Mouse (Mus musculus): ENCODE results near the gene Shisa4. TPM values are rescaled to one million over a fixed set of nuclear protein-coding genes. Genes with fewer than 3 reads are reported as not detected.

The Shisa4 gene
- total and polyA plus RNA-seq, 2 experiments from 2014 or later, result 160 to 165 TPM

DNA sequence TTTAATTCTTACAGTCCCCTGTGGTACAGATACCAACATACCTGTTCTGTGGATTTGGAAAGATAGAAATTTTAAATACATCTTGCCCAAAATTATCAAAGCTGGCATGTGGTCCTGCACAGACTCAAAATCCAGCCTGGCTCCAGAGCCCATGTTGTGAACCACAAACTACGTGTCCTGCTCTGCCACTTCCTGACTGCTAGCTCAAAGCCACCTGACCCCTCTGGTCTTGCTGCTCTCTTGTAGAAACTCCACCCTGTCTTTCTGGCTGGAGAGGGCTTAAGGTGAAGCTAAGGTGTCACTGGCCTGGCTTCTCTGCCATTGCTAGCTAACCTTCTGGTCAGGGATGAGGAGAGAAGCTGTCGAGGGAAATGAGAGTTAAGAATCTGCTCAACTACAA lies 4.0 kb upstream of the Shisa4 start:
- Histone ChIP-seq H3K36me3 (ENCODE audit: insufficient read depth, low read length) (peaks cover 13% of the 10 kb centered on the region), H3K4me2 (ENCODE audit: low read depth, low read length) (no peak overlapping the region), H3K27ac (no peak overlapping the region), H3K9ac (replicated peaks; ENCODE audit: low read length) (no peak overlapping the region), H3K4me1 (ENCODE audit: insufficient read depth, low read length) (peaks cover 7% of the 10 kb centered on the region; the same call in 1 of the 2 replicates), H3K27me3 (ENCODE audit: insufficient read depth, low read length) (no peaks in the 10 kb centered on the region), H3K9me3 (ENCODE audit: low read length) (no peaks in the 10 kb centered on the region), H3K4me3 (ENCODE audit: low read length) (no peak overlapping the region)
- TF ChIP-seq CTCF (IDR thresholded peaks at IDR 0.05; ENCODE audit: low read depth), result no peak
- WGBS, result 59% methylated on average over 2 of the region's 2 CpGs
- DNase-seq (ENCODE audit: low spot score), result no peak
- no peak for ATAC-seq

DNA sequence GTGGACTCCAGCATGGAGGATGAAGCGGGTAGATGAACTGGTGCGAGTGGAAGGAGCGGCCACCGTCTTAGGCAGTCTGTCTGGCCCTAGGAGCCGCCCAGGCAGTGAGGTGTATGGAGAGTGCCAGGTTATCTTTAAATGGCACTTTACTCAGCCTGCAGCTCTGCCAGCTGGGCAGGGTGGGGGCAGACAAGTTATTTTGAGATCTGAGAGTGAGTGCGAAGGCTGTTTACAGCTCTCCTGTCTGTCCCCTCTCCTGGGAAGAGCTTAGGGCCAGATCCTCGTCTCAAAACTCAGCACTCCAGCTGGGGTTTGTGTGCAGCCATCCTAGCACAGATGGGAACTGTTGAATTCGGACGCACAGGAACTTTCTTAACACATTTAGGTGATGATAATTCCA lies 3.5 kb upstream of the Shisa4 start:
- DNase-seq (ENCODE audit: low spot score) (no peak), ATAC-seq (no peak)
- no peak overlapping the region for H3K27ac ChIP-seq
- H3K27me3 ChIP-seq (ENCODE audit: insufficient read depth, low read length), result no peaks in the 10 kb centered on the region
- TF ChIP-seq CTCF (IDR thresholded peaks at IDR 0.05; ENCODE audit: low read depth), result no peak
- H3K4me1 ChIP-seq (ENCODE audit: insufficient read depth, low read length), result peaks cover 7% of the 10 kb centered on the region; the same call in 1 of the 2 replicates
- H3K4me2 ChIP-seq (ENCODE audit: low read depth, low read length), result no peak overlapping the region
- no peaks in the 10 kb centered on the region for H3K9me3 ChIP-seq (ENCODE audit: low read length)
- no peak overlapping the region for H3K4me3 ChIP-seq (ENCODE audit: low read length)
- WGBS, result 58% methylated on average over 9 of the region's 9 CpGs
- H3K9ac ChIP-seq (replicated peaks; ENCODE audit: low read length), result no peak overlapping the region
- peaks cover 11% of the 10 kb centered on the region for H3K36me3 ChIP-seq (ENCODE audit: insufficient read depth, low read length)

DNA sequence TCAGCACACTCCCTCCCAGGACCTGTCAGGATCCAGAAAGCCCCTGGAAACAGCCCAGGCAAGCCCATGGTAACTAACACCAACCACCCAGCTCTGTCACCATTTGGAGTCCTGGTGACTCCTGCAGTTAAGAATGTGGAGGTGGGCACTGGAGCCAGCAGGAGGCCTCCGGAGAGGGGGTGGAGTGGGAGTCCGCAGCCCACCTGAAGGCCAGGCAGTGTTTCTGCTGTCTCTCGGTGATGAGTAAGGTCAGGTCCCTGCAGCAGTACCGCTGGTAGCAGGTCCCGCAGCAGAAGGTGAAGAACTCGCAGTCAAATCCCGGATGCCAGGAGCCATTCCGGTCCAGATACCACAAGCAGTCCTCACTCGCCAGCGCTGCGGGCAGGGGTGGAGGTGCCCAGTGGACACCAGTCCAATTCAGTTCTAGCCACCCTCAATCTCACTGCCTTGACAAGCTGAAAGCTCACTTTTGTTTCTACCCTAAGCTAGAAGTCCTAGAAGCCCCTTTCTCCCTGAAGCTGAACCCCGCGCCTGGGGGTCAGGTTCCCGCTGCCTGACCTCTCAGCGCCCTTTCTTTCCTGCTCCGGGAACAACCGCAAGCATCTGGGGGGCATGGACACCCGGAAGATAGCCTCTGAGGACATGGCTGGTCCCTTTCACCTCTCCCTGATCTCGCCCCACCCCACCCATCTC lies 716 bp downstream of the Shisa4 start:
- peak overlapping the region; percentile 93 for H3K4me2 ChIP-seq (ENCODE audit: low read depth, low read length)
- peak overlapping the region; percentile 90 for H3K27ac ChIP-seq
- DNase-seq (ENCODE audit: low spot score) (peak; percentile 41), ATAC-seq (no peak)
- H3K27me3 ChIP-seq (ENCODE audit: insufficient read depth, low read length), result no peaks in the 10 kb centered on the region
- peak overlapping the region; percentile 80 for H3K4me3 ChIP-seq (ENCODE audit: low read length)
- H3K36me3 ChIP-seq (ENCODE audit: insufficient read depth, low read length), result no peaks in the 10 kb centered on the region
- peak overlapping the region; percentile 90 for H3K9ac ChIP-seq (replicated peaks; ENCODE audit: low read length)
- TF ChIP-seq CTCF (IDR thresholded peaks at IDR 0.05; ENCODE audit: low read depth), result no peak
- H3K4me1 ChIP-seq (ENCODE audit: insufficient read depth, low read length), result peaks cover 22% of the 10 kb centered on the region
- WGBS, result 1% methylated on average over 19 of the region's 19 CpGs
- no peaks in the 10 kb centered on the region for H3K9me3 ChIP-seq (ENCODE audit: low read length)

DNA sequence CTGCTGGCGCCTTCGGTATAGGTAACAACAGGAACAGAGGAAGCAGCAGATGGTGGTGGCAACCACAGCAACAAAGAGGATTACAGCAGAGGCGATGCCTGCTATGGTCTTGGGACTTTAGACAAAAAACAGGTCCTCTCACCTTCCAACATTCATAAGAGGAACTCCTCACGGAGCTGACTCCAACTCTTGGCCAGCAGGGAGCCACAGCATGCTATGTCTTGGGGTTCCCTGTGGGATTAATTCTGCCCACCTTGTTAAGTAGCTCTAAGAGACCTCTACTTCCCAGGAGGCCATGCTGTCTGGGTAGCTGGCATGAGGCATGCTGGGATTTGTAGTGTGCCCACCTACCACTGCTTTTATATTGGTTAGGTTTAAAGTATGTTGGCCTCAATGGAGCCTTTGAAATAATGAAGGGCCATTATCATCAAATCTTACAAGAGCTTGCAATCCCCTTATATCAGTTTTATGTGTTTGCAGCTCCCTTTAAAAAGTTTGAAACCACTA lies 1.8 kb downstream of the Shisa4 start:
- H3K27ac ChIP-seq, result no peak overlapping the region; the same call in 1 of the 2 replicates
- peak; percentile 41 for DNase-seq (ENCODE audit: low spot score)
- ATAC-seq, result no peak
- H3K4me2 ChIP-seq (ENCODE audit: low read depth, low read length), result peak overlapping the region; percentile 93
- H3K4me3 ChIP-seq (ENCODE audit: low read length), result peak overlapping the region; percentile 14; the same call in 1 of the 2 replicates
- H3K4me1 ChIP-seq (ENCODE audit: insufficient read depth, low read length), result peaks cover 26% of the 10 kb centered on the region
- no peaks in the 10 kb centered on the region for H3K36me3 ChIP-seq (ENCODE audit: insufficient read depth, low read length)
- 57% methylated on average over 4 of the region's 4 CpGs for WGBS
- no peaks in the 10 kb centered on the region for H3K27me3 ChIP-seq (ENCODE audit: insufficient read depth, low read length)
- TF ChIP-seq CTCF (IDR thresholded peaks at IDR 0.05; ENCODE audit: low read depth), result no peak
- no peak overlapping the region; the same call in 1 of the 2 replicates for H3K9ac ChIP-seq (replicated peaks; ENCODE audit: low read length)
- no peaks in the 10 kb centered on the region for H3K9me3 ChIP-seq (ENCODE audit: low read length)

DNA sequence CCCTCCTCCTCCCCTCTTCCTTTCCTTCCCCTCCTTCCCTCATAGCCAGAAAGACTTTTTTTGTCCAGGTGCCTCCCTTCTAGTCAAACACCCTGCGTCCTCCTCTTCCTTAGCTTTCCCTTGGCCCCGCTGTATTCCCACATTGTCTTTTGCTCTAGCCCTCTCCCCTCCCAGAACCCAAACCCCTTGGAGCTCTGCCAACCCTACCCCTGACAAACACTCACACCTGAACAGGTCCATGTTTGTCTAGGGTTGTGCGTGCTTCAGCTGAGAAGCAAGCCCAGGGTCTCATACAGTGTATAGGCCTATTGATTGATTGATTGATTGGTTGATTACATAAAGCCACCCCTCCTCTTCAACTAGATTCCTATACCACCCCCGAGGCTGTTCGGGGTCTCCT lies 5.6 kb downstream of the Shisa4 start:
- no peak for TF ChIP-seq CTCF (IDR thresholded peaks at IDR 0.05; ENCODE audit: low read depth)
- peaks cover 19% of the 10 kb centered on the region for H3K4me1 ChIP-seq (ENCODE audit: insufficient read depth, low read length)
- peak overlapping the region; percentile 92 for H3K4me2 ChIP-seq (ENCODE audit: low read depth, low read length)
- no peak overlapping the region; the same call in 1 of the 2 replicates for H3K27ac ChIP-seq
- H3K9me3 ChIP-seq (ENCODE audit: low read length), result no peaks in the 10 kb centered on the region
- no peaks in the 10 kb centered on the region for H3K36me3 ChIP-seq (ENCODE audit: insufficient read depth, low read length)
- H3K4me3 ChIP-seq (ENCODE audit: low read length), result no peak overlapping the region
- H3K27me3 ChIP-seq (ENCODE audit: insufficient read depth, low read length), result no peaks in the 10 kb centered on the region
- 0 out of 2 replicates have a peak overlapping the region, but pooled peaks have one; percentile 61 for H3K9ac ChIP-seq (replicated peaks; ENCODE audit: low read length)
- 84% methylated on average over 5 of the region's 5 CpGs for WGBS
- DNase-seq (ENCODE audit: low spot score) (no peak), ATAC-seq (no peak)

GRCm38 (mm10) chr1:135368982-135369381 lies 6.1 kb downstream of the Shisa4 start:
- peak; percentile 50 for ATAC-seq
- TF ChIP-seq CTCF (IDR thresholded peaks at IDR 0.05; ENCODE audit: low read depth), result peak; percentile 58
- peak; percentile 81 for DNase-seq (ENCODE audit: low spot score)
- Histone ChIP-seq H3K27ac (peak overlapping the region; percentile 64), H3K4me2 (ENCODE audit: low read depth, low read length) (peak overlapping the region; percentile 92), H3K4me1 (ENCODE audit: insufficient read depth, low read length) (peaks cover 19% of the 10 kb centered on the region), H3K4me3 (ENCODE audit: low read length) (peak overlapping the region; percentile 42), H3K9ac (replicated peaks; ENCODE audit: low read length) (peak overlapping the region; percentile 61), H3K9me3 (ENCODE audit: low read length) (no peaks in the 10 kb centered on the region), H3K27me3 (ENCODE audit: insufficient read depth, low read length) (no peaks in the 10 kb centered on the region), H3K36me3 (ENCODE audit: insufficient read depth, low read length) (no peaks in the 10 kb centered on the region)
- 11% methylated on average over 14 of the region's 14 CpGs for WGBS

DNA sequence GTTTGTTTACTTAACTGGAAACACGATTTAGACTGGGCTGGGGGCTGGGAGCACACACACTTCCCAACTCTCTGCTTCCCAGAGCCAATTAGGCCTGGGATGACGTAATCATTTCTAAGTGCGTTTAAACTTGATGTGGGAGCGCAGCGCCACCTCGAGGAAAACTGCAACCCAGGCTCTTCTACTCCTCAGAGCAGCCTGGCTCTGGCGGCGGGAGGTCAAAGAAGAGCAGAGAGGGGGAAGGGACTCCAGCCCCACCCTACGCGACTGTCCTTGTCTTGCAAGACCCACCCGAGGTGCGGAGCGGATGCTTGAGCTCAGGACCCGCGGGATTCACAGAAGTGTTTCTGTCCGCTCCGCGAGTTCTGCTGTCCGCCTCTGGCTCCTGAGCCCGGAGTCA lies 6.8 kb downstream of the Shisa4 start:
- Histone ChIP-seq H3K27me3 (ENCODE audit: insufficient read depth, low read length) (no peaks in the 10 kb centered on the region), H3K9ac (replicated peaks; ENCODE audit: low read length) (peak overlapping the region; percentile 61), H3K9me3 (ENCODE audit: low read length) (no peaks in the 10 kb centered on the region), H3K4me3 (ENCODE audit: low read length) (peak overlapping the region; percentile 42), H3K4me1 (ENCODE audit: insufficient read depth, low read length) (peaks cover 16% of the 10 kb centered on the region), H3K4me2 (ENCODE audit: low read depth, low read length) (peak overlapping the region; percentile 92), H3K36me3 (ENCODE audit: insufficient read depth, low read length) (no peaks in the 10 kb centered on the region), H3K27ac (peak overlapping the region; percentile 64)
- DNase-seq (ENCODE audit: low spot score), result peak; percentile 97
- peak; percentile 92 for TF ChIP-seq CTCF (IDR thresholded peaks at IDR 0.05; ENCODE audit: low read depth)
- ATAC-seq, result peak; percentile 89
- WGBS, result under 1% methylated on average over 20 of the region's 20 CpGs

Measured in hindbrain, postnatal 0 days (tissue).